Mouse (Mus musculus): ENCODE results near the gene Cnot6l. TPM values are rescaled to one million over a fixed set of nuclear protein-coding genes. Genes with fewer than 3 reads are reported as not detected.

Cnot6l gene
- polyA plus RNA-seq, 1 experiment from 2014 or later: 23.0 TPM

DNA sequence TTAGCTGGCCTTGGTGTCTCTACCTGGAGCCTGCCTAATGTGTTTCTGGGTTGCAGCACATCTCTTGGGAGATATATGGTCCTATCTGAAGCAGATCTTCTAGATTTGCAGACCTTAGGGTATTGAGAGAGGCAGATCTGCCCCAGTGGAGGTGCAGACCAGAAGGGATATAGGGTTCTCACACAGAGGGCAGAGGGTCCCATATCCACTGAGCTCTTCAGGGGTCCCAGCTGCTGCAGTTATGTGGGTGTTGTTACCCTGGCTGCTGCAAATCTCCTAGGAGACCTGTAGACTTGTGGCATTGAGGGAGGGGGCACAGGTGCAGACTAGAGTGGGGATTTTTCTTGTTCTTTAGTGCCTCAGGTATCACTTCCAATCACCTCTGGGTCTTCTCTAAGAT is 98.4 kb downstream of the Cnot6l start:
- no peak for ATAC-seq (ENCODE audit: insufficient number of reproducible peaks, insufficient read depth, low FRiP score, low TSS enrichment, low read depth)
- H3K9me3 ChIP-seq: no peaks in the 10 kb centered on the region
- H3K36me3 ChIP-seq: no peaks in the 10 kb centered on the region
- no peak overlapping the region for H3K27ac ChIP-seq
- H3K9ac ChIP-seq (replicated peaks): no peak overlapping the region
- H3K4me2 ChIP-seq: no peak overlapping the region
- H3K27me3 ChIP-seq: no peaks in the 10 kb centered on the region
- H3K4me3 ChIP-seq (replicated peaks): no peak overlapping the region
- no peaks in the 10 kb centered on the region for H3K4me1 ChIP-seq (replicated peaks)

DNA sequence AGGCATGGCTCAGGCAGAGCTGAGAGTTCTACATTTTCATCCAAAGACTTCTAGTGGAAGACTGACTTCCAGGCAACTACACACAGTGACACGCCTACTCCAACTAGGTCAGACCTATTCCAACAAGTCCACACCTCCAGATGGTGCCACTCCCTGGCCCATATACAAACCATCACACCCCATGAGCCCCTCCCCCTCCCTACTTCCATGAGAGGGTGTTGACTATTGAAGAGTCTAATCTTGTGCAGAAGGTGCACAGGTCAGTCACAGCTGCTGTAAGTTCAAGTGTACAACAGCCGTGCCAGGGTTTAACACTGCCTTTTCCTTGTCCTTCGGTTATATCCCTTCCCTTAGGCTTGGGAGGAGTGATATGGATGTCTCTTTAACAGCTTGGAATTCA is 121.5 kb downstream of the Cnot6l start:
- Histone ChIP-seq H3K9me3 (no peaks in the 10 kb centered on the region), H3K4me2 (no peak overlapping the region), H3K4me3 (replicated peaks) (no peak overlapping the region), H3K36me3 (no peaks in the 10 kb centered on the region), H3K9ac (replicated peaks) (no peak overlapping the region), H3K27me3 (no peaks in the 10 kb centered on the region), H3K4me1 (replicated peaks) (no peaks in the 10 kb centered on the region; the same call in 1 of the 2 replicates), H3K27ac (no peak overlapping the region)
- 89% methylated on average over 3 of the region's 3 CpGs for WGBS
- no peak for ATAC-seq (ENCODE audit: insufficient number of reproducible peaks, insufficient read depth, low FRiP score, low TSS enrichment, low read depth)

DNA sequence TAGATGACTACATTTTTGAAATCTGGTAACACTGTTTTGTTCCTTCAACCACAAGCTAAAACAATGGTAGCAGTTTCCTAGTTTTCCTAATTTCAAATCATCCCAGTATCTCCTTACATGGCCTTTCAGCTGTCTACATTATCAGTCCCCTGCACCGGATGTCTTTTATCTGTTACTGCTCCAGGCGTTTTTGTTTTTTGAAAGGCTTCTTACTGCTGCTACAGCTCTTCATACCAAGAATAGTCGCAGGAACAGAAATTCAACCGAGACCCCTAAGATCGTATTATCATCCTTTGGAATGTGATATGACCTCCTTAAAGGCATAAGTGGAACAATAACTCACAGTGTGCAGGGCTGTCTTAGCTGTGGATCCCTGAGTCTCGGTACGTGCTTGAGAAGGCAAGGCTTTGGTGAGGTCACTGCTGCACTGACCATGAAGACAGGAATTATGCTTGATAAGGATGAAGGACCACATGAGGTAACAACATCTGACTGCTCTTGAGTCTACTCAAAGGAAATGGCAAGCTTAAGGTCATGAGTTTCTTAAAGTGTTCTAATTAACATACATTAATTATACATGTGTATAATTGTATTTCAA is 122.4 kb downstream of the Cnot6l start:
- Histone ChIP-seq H3K9ac (replicated peaks) (no peak overlapping the region), H3K9me3 (no peaks in the 10 kb centered on the region), H3K27ac (no peak overlapping the region), H3K4me2 (no peak overlapping the region), H3K36me3 (no peaks in the 10 kb centered on the region), H3K4me3 (replicated peaks) (no peak overlapping the region), H3K4me1 (replicated peaks) (no peaks in the 10 kb centered on the region; the same call in 1 of the 2 replicates), H3K27me3 (no peaks in the 10 kb centered on the region)
- 81% methylated on average over 7 of the region's 7 CpGs for WGBS
- no peak for ATAC-seq (ENCODE audit: insufficient number of reproducible peaks, insufficient read depth, low FRiP score, low TSS enrichment, low read depth)

DNA sequence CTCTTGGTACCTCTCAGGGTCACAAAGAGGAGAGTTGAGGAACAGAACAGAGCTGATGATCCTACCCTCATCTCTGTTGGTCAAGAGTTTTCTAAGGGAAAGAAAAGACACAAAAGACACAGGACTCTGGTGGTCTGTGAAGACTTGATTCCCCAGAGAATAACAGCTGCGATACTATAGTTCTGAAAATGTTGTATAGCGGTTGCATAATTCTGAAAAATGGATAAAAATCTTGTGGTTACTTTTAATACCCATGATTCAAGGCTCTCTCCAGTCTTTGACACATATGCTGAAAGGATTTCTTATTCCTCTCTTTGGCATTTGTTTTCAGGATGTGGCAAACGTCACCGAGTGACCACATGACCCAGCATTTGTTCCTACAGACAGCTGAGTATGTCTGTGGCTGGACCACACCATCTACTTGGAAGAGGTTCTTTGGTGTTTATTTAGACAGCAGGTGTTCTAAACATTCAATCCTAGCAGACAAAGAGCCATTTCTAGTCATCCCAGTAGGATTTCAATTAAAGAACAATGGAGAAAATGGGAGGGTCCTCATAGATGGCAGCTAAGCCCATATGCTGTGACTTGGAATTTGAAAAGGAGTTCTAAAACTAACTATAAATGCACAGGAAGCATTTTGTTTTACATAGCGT is 124.7 kb downstream of the Cnot6l start:
- Histone ChIP-seq H3K27me3 (no peaks in the 10 kb centered on the region), H3K36me3 (no peaks in the 10 kb centered on the region), H3K9ac (replicated peaks) (no peak overlapping the region), H3K4me3 (replicated peaks) (no peak overlapping the region), H3K9me3 (no peaks in the 10 kb centered on the region), H3K4me1 (replicated peaks) (no peaks in the 10 kb centered on the region; the same call in 1 of the 2 replicates), H3K4me2 (no peak overlapping the region), H3K27ac (no peak overlapping the region)
- 88% methylated on average over 5 of the region's 5 CpGs for WGBS
- no peak for ATAC-seq (ENCODE audit: insufficient number of reproducible peaks, insufficient read depth, low FRiP score, low TSS enrichment, low read depth)

DNA sequence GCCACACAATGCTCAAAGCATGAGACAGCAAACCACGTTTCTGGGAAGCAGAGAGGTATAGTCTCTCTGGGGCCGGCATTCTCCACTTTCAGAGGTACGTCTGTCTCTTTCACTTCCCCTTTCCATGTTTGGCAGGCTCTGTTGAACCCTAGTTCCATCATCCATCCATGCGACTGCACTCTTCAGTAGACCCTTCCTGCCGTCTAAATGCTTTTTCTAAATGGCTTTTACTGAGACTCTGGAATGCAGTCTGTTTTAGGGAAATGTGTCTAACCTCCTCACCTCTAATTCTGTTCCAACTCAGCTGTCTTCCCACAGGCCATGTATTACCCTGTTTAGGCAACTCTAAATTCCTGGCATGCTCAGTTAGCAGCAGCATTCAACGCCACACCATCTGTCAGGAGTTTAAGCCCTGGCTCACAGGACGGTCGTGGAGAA is 126.3 kb downstream of the Cnot6l start:
- Histone ChIP-seq H3K4me2 (no peak overlapping the region), H3K27me3 (no peaks in the 10 kb centered on the region), H3K36me3 (no peaks in the 10 kb centered on the region), H3K9me3 (no peaks in the 10 kb centered on the region), H3K4me3 (replicated peaks) (no peak overlapping the region), H3K4me1 (replicated peaks) (no peaks in the 10 kb centered on the region; the same call in 1 of the 2 replicates), H3K9ac (replicated peaks) (no peak overlapping the region), H3K27ac (no peak overlapping the region)
- WGBS: 48% methylated on average over 8 of the region's 8 CpGs
- ATAC-seq (ENCODE audit: insufficient number of reproducible peaks, insufficient read depth, low FRiP score, low TSS enrichment, low read depth): no peak

DNA sequence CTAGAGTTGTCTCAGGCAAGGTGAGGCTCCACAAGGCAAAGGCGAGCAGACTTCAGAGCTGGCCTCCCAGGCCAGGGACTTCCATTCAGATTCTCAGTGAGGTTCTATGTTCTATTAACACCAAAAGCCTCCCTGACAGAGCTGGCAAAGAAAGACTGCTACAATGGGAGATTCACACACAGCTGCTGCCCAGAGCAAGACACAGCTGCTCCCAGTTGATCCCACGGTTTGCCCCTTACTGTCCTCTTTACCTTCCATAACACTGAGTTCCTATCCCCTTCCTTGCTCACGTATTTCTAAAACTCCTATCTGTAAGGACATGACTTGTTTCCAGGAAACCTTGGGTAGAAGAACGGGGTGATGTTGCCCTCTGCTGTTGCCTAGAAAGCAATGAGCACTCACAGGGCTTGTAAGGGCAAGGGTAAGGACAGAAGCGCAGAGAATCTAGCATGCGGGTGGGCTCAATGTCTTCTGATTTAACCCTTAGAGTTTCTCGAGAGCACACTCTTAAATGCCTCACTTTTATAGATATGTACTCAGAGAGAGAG is 127.8 kb downstream of the Cnot6l start:
- no peaks in the 10 kb centered on the region for H3K27me3 ChIP-seq
- H3K27ac ChIP-seq: no peak overlapping the region
- no peak for ATAC-seq (ENCODE audit: insufficient number of reproducible peaks, insufficient read depth, low FRiP score, low TSS enrichment, low read depth)
- H3K4me2 ChIP-seq: no peak overlapping the region
- no peak overlapping the region for H3K4me3 ChIP-seq (replicated peaks)
- 69% methylated on average over 7 of the region's 7 CpGs for WGBS
- H3K9ac ChIP-seq (replicated peaks): no peak overlapping the region
- no peaks in the 10 kb centered on the region for H3K9me3 ChIP-seq
- no peaks in the 10 kb centered on the region; the same call in 1 of the 2 replicates for H3K4me1 ChIP-seq (replicated peaks)
- no peaks in the 10 kb centered on the region for H3K36me3 ChIP-seq

DNA sequence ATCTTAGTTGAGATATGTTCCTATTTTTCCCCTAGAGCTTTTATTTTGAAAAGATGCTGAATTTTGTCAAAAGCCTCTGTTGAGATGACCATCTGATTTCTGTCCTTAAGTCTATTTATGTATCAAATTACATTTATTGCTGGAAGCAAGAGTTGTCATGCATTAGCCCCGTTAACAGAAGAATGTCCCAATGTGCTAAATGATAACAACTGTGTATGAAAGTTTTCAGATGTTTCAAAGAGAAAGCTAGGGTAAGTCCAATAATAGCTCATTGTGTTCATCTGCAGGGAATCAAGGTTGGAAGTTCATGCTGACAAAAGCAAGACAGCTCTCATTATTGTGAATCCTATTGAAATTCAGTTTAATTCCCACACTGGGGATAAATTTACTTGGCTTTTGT is 129.9 kb downstream of the Cnot6l start:
- no peaks in the 10 kb centered on the region for H3K36me3 ChIP-seq
- H3K27me3 ChIP-seq: no peaks in the 10 kb centered on the region
- no peak for ATAC-seq (ENCODE audit: insufficient number of reproducible peaks, insufficient read depth, low FRiP score, low TSS enrichment, low read depth)
- H3K27ac ChIP-seq: no peak overlapping the region
- H3K4me1 ChIP-seq (replicated peaks): no peaks in the 10 kb centered on the region; the same call in 1 of the 2 replicates
- no peak overlapping the region for H3K4me2 ChIP-seq
- no peak overlapping the region for H3K4me3 ChIP-seq (replicated peaks)
- no peaks in the 10 kb centered on the region for H3K9me3 ChIP-seq
- WGBS: 38% methylated on average over 1 of the region's 1 CpGs
- H3K9ac ChIP-seq (replicated peaks): no peak overlapping the region

DNA sequence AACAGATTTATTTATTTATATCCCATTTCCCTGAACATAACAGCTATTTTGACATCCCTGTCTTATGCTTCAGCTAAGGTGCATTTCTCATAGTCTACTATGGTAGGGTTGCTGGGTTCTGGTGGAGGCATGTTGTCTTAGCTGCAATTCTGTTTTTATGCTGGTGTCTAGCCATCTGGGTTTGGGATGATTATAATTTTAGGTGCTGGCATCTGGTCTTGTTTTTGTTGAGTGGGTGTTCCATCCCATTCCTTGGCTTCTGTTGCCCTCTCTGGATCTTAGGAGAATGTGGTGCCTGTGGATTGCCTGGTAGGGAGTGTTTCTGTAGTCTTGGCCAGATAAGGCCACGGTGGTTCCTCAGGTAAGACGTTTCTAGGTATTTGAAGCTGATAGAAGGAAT is 134.2 kb downstream of the Cnot6l start:
- H3K4me1 ChIP-seq (replicated peaks): no peaks in the 10 kb centered on the region
- H3K9ac ChIP-seq (replicated peaks): no peak overlapping the region
- no peaks in the 10 kb centered on the region for H3K9me3 ChIP-seq
- no peaks in the 10 kb centered on the region for H3K36me3 ChIP-seq
- WGBS: 91% methylated on average over 2 of the region's 2 CpGs
- ATAC-seq (ENCODE audit: insufficient number of reproducible peaks, insufficient read depth, low FRiP score, low TSS enrichment, low read depth): no peak
- no peaks in the 10 kb centered on the region for H3K27me3 ChIP-seq
- no peak overlapping the region for H3K4me3 ChIP-seq (replicated peaks)
- H3K27ac ChIP-seq: no peak overlapping the region
- H3K4me2 ChIP-seq: no peak overlapping the region

Other genes with a start within 250 kb of the Cnot6l start
- 0.60 and 1.2 TPM in 2 replicates for gene Cxcl13, start 207.2 kb downstream of the Cnot6l start, polyA plus RNA-seq (2016; fragmentation: Nextera tagmentation; extraction: Ambion mirVana)
- gene Mrpl1, start 45.3 kb upstream of the Cnot6l start, polyA plus RNA-seq (2016; fragmentation: Nextera tagmentation; extraction: Ambion mirVana): 24.8 and 27.5 TPM in 2 replicates
- gene Fras1, start 209.8 kb upstream of the Cnot6l start, polyA plus RNA-seq (2016; fragmentation: Nextera tagmentation; extraction: Ambion mirVana): 18.3 and 18.9 TPM in 2 replicates

All from limb, embryonic 12.5 days (tissue).